Mouse (Mus musculus) hindbrain, postnatal 0 days (tissue): ENCODE results near the gene Gfap. TPM values are rescaled to one million over a fixed set of nuclear protein-coding genes. Genes with fewer than 3 reads are reported as not detected.

ENCODE experiments used
- ATAC-seq: fragments of 200-750 bp; cut with Nextera tagmentation; 2 replicates; pipeline ENCODE4 v1.8.0; 2017; ENCODE audit warnings: mild to moderate bottlenecking, moderate TSS enrichment, moderate library complexity
- DNase-seq: peaks from one replicate; pipeline ENCODE4 v3.0.0-alpha.2; 2015; ENCODE audit warnings: low spot score
- H3K27ac ChIP-seq: fragments of 300-500 bp; sonication (generic); 2 replicates; pipeline ENCODE4 v1.5.1; 2014; ENCODE audit warnings: mild to moderate bottlenecking
- H3K27me3 ChIP-seq: fragments of 300-500 bp; sonication (generic); 2 replicates; pipeline ENCODE4 v1.6.1; 2014; ENCODE audit warnings: low read length, mixed read lengths; ENCODE audit not compliant: insufficient read depth
- H3K36me3 ChIP-seq: fragments of 300-500 bp; sonication (generic); 2 replicates; pipeline ENCODE4 v1.6.1; 2014; ENCODE audit warnings: low read length, mixed read lengths; ENCODE audit not compliant: insufficient read depth
- H3K4me1 ChIP-seq: fragments of 300-500 bp; sonication (generic); 2 replicates; pipeline ENCODE4 v1.6.1; 2014; ENCODE audit warnings: antibody characterized with exemption, low read length, mixed read lengths; ENCODE audit not compliant: insufficient read depth
- H3K4me2 ChIP-seq: fragments of 300-500 bp; sonication (generic); 2 replicates; pipeline ENCODE4 v1.6.1; 2014; ENCODE audit warnings: low read depth, mild to moderate bottlenecking, low read length, moderate library complexity, mixed read lengths
- H3K4me3 ChIP-seq: fragments of 300-500 bp; sonication (generic); 2 replicates; pipeline ENCODE4 v1.5.1; 2014; ENCODE audit warnings: low read length
- H3K9ac ChIP-seq: fragments of 300-500 bp; sonication (generic); replicated peaks from 2 replicates; pipeline ENCODE4 v1.6.1; 2014; ENCODE audit warnings: mild to moderate bottlenecking, low read length, moderate library complexity, mixed read lengths
- H3K9me3 ChIP-seq: fragments of 300-500 bp; sonication (generic); 2 replicates; pipeline ENCODE4 v1.6.1; 2016; ENCODE audit warnings: low read length, mixed read lengths
- CTCF ChIP-seq: IDR thresholded peaks from 2 replicates; pipeline ENCODE4 v1.5.1; 2016; ENCODE audit warnings: antibody characterized with exemption, control low read depth, low read depth
- WGBS: fragments of 180-500 bp; shearing (Covaris S2); extraction: QIAGEN DNeasy Blood & Tissue Kit; methylation state at CpG from one replicate; pipeline ENCODE4 v1.1.7; 2014; 5-methylcytosine and 5-hydroxymethylcytosine counted together
- polyA plus RNA-seq: library from polyadenylated mRNA; unstranded; fragments of >200 nt; fragmentation: Nextera tagmentation; extraction: Ambion mirVana; gene quantifications from 2 replicates; pipeline ENCODE4 v1.2.1, GENCODE M21; 2015
- total RNA-seq: library from RNA; depleted of rRNA; stranded (reverse); fragments of >200 nt; gene quantifications from 2 replicates; pipeline ENCODE4 v1.2.3, GENCODE M21; 2014

Gene Gfap
- total and polyA plus RNA-seq, 2 experiments from 2014 or later, result 74.4 to 105 TPM

GRCm38 (mm10) chr11:102888135-102888534, 12.6 kb downstream of the Gfap start:
- Histone ChIP-seq H3K36me3 (no peaks in the 10 kb centered on the region), H3K27ac (peak overlapping the region; percentile 71; the same call in 1 of the 2 replicates), H3K9me3 (no peaks in the 10 kb centered on the region), H3K27me3 (peaks cover 5% of the 10 kb centered on the region; the same call in 1 of the 2 replicates), H3K9ac (no peak overlapping the region), H3K4me1 (0 out of 2 replicates have a peak, but pooled peaks cover 2% of the 10 kb centered on the region), H3K4me2 (no peak overlapping the region), H3K4me3 (no peak overlapping the region)
- no peak for TF ChIP-seq CTCF
- 41% methylated on average over 3 of the region's 3 CpGs for WGBS
- DNase-seq (peak; percentile 58), ATAC-seq (peak; percentile 43; the same call in 1 of the 2 replicates)

GRCm38 (mm10) chr11:102887433-102887832, 13.3 kb downstream of the Gfap start:
- WGBS, result 83% methylated on average over 5 of the region's 5 CpGs
- no peak for ATAC-seq

DNA sequence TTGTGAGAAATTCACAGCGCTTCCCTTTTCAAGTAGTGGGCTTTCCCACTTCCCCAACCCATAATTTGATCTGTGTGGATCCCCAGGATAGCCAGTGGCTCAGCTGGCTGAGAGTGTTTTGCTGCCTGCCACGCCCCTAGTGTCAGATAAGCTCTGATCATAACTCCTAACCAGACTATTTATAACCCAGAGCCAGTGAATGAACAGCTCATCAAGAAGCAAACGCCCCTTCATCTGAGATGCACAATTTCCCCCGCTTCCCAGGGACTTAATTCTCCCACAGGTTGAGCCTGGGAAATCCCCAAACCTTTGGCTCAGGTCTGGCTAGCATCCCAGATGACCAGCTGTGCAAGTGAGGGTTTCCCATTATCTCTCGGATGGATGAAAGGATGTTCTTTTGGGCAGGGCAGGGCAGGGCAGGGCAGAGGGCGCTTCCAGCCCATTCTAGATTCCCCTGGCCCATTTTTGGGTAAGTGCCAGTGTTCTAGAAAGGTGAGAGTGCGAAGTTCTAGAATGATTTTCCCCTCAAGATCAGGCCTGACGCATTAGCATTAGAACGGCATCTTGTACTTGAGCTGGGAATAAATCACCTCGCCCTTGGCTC, 16.0 kb downstream of the Gfap start, which contains the start of gene Fam187a:
Gene Fam187a (plus strand): TSS at position 554 of the 604 bp plus-strand sequence.
- ATAC-seq (no peak), DNase-seq (no peak)
- Histone ChIP-seq H3K4me3 (no peak within 1 kb of the TSS), H3K27ac (no peak within 1 kb of the TSS), H3K9ac (no peak within 1 kb of the TSS), H3K4me2 (no peak within 1 kb of the TSS), H3K4me1 (peaks cover 6% of the 10 kb centered on the region; the same call in 1 of the 2 replicates), H3K27me3 (no peaks in the 10 kb centered on the region), H3K9me3 (no peaks in the 10 kb centered on the region), H3K36me3 (no peaks in the 10 kb centered on the region)
- 59% methylated on average over 10 of the region's 10 CpGs for WGBS
- TF ChIP-seq CTCF, result no peak

More at GRCm38 (mm10) chr11:102887433-102887832, 13.3 kb downstream of the Gfap start:
- no peak overlapping the region for H3K4me3 ChIP-seq
- H3K4me2 ChIP-seq, result no peak overlapping the region
- no peaks in the 10 kb centered on the region for H3K4me1 ChIP-seq
- no peaks in the 10 kb centered on the region for H3K36me3 ChIP-seq
- 0 out of 2 replicates have a peak, but pooled peaks cover 3% of the 10 kb centered on the region for H3K27me3 ChIP-seq
- no peak overlapping the region for H3K27ac ChIP-seq
- no peak for DNase-seq
- H3K9ac ChIP-seq, result no peak overlapping the region
- H3K9me3 ChIP-seq, result no peaks in the 10 kb centered on the region
- no peak for TF ChIP-seq CTCF

- WGBS, result 14% methylated on average over 13 of the region's 13 CpGs
- no peak for TF ChIP-seq CTCF
- 0 out of 2 replicates have a peak, but pooled peaks cover 6% of the 10 kb centered on the region for H3K36me3 ChIP-seq
Measured at GRCm38 (mm10) chr11:102881314-102882198, 19.2 kb downstream of the Gfap start.

DNA sequence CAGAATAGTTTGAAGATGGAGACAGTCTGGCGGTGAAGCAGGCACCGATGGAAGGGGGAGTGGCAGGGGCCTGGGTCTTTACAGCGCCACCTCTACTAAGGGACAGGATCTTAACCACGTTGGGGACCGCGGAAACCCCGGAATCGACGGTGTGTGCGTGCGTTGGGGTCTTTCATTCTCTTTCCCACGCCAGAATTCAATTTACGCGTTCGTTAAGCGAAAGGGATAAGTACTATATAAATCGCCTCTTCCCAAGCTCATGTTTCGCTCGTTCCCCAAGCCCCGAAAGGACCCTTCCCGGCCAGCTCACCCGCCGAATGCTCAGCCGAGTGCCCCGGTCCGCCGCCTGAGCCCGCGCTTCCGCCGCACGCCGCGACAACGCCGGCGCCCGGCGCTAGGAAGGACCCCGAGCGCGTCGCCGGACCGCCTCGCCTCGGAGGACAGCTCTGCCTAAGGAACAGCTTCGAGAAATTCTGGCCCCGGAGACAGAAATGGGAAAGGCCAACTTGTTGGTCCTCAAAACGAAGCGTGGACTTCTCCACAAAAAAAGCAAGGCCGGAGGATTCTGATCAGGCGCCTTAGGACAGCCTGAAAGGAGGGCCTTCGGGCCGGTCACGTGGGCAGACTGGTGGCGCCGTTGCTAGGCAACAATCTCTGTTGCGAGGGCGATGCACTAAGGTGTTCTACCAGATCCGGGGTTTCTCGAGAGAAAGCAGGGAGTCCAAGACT, 20.0 kb downstream of the Gfap start, which contains the start of the genes Eftud2 and Ccdc103:
Gene Eftud2 (minus strand): TSS at position 401 of the 729 bp plus-strand sequence.
Gene Ccdc103 (plus strand): TSS at position 620 of the 729 bp plus-strand sequence.
- DNase-seq, result peak; percentile 94
- Histone ChIP-seq H3K27me3 (no peaks in the 10 kb centered on the region), H3K4me1 (peaks cover 6% of the 10 kb centered on the region; the same call in 1 of the 2 replicates), H3K4me2 (peak within 1 kb of the TSS; percentile 82), H3K9me3 (no peaks in the 10 kb centered on the region), H3K36me3 (0 out of 2 replicates have a peak, but pooled peaks cover 9% of the 10 kb centered on the region), H3K9ac (peak within 1 kb of the TSS; percentile 78), H3K4me3 (peak within 1 kb of the TSS; percentile 71), H3K27ac (peak within 1 kb of the TSS; percentile 93)
- ATAC-seq, result peak; percentile 93
- under 1% methylated on average over 62 of the region's 62 CpGs for WGBS
- TF ChIP-seq CTCF, result peak; percentile 21; the same call in 1 of the 2 replicates

More at GRCm38 (mm10) chr11:102881314-102882198, 19.2 kb downstream of the Gfap start:
- no peaks in the 10 kb centered on the region for H3K27me3 ChIP-seq
- H3K9me3 ChIP-seq, result no peaks in the 10 kb centered on the region
- peak overlapping the region; percentile 71 for H3K4me3 ChIP-seq
- peaks cover 6% of the 10 kb centered on the region; the same call in 1 of the 2 replicates for H3K4me1 ChIP-seq
- DNase-seq, result peak; percentile 8
- peak overlapping the region; percentile 82 for H3K4me2 ChIP-seq
- ATAC-seq, result peak; percentile 69
- H3K27ac ChIP-seq, result peak overlapping the region; percentile 93
- H3K9ac ChIP-seq, result peak overlapping the region; percentile 78

DNA sequence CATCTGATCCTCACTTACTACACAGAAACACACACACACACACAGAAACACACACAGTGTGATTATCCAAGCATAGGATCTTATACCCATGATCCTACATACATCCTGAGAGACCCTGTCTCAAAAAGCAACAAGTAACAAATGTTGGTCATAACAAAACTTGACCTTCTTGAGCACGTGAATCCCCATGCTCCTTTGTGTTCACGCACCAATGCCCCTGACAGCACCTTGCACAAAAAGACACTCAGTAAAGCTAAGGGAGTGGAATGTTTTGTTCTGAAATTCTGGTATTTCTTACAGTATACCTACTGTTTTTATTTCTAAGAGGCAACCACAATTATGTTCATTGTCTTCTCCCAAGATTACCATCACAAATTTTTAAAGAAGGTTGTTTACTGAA, 21.2 kb downstream of the Gfap start:
- ATAC-seq (no peak), DNase-seq (no peak)
- H3K4me2 ChIP-seq, result peak overlapping the region; percentile 82
- H3K27ac ChIP-seq, result no peak overlapping the region
- H3K4me1 ChIP-seq, result peaks cover 6% of the 10 kb centered on the region; the same call in 1 of the 2 replicates
- H3K4me3 ChIP-seq, result peak overlapping the region; percentile 71
- peaks cover 17% of the 10 kb centered on the region; the same call in 1 of the 2 replicates for H3K36me3 ChIP-seq
- WGBS, result 50% methylated on average over 2 of the region's 2 CpGs
- no peaks in the 10 kb centered on the region for H3K9me3 ChIP-seq
- H3K9ac ChIP-seq, result no peak overlapping the region; the same call in 1 of the 2 replicates
- no peaks in the 10 kb centered on the region for H3K27me3 ChIP-seq
- no peak for TF ChIP-seq CTCF
